In the genomic region with DNA sequence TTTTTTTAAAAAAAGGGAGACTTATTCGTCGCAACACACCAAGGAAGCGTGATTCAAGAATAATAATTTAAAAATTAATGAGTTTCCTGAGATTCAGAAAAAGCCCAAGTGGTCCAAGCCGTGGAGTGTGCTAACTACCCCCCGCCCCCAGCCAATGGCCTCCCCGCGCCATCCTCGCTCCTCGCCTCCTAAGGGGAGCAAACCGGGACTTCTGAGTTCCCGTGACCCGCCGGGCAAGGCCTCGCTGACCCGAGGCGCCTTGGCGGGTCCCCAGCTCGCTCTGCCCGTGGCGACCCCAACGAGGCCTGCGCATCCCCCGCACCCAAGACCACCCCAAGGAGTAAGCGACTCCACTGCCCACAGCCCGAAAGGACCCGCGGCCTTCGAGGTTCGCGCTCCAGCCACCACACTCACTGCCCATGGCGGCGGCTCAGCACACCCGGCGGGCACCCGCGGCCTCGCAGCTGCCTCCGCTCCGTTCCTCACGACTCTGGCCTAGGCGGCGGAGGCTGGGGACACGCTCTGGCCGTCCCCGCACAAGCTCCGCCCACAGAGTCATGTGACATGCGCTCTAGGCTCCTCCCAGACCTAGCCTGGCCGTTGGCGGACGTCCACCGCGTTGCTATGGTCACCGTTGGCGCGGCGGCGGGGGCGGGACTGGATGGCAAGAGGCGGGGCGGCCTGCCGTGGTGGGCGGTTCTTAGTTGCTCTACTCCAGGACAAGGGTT, we compare ENCODE assay signal across 8 mouse cellular contexts. TPM values are rescaled to one million over a fixed set of nuclear protein-coding genes. Genes with fewer than 3 reads are reported as not detected.
A peak's percentile ranks its signal among the peaks of the same experiment; 100 is the strongest.
DNase-seq lines count a peak whose midpoint lies in the region; ATAC-seq and TF ChIP-seq lines count a peak whose summit lies in the region.

A gene (minus strand): TSS at position 590 of the 728 bp plus-strand sequence.

- H3K27ac ChIP-seq in cortical plate, adult 2 months (ENCODE audit: insufficient read depth, low read length) = peak within 1 kb of the TSS; percentile 79

- no peak for TF ChIP-seq CTCF in cortical plate, adult 2 months (IDR thresholded peaks at IDR 0.05; ENCODE audit: extremely low read depth, insufficient read depth, low read length)

- peaks cover 4% of the 10 kb centered on the region for H3K4me1 ChIP-seq in cortical plate, adult 2 months (ENCODE audit: control insufficient read depth, insufficient read depth, low read length)
- H3K4me1 ChIP-seq in megakaryocyte, embryonic 14.5 days = peaks cover 23% of the 10 kb centered on the region

- peak; percentile 98 for DNase-seq in gastrocnemius, adult 8-10 months (ENCODE audit: low spot score in 2 of 2)
- DNase-seq in hindlimb bud, embryonic 11.5 days (ENCODE audit: extremely low spot score, low read depth, low spot score) = peak; percentile 80
- DNase-seq in left cerebral cortex, adult 8-10 months (ENCODE audit: low spot score in 2 of 2) = peak; percentile 97 to 99
- peak; percentile 99 for DNase-seq in right cerebral cortex, postnatal 10 days (ENCODE audit: low spot score in 2 of 2)
- DNase-seq in urinary bladder, postnatal 25 days (ENCODE audit: low spot score) = peak; percentile 100

- TF ChIP-seq POLR2A in cortical plate, adult 2 months (IDR thresholded peaks at IDR 0.05; ENCODE audit: extremely low read depth, insufficient read depth, low read length) = peak; percentile 97

- peaks cover 21% of the 10 kb centered on the region for H3K36me3 ChIP-seq in megakaryocyte, embryonic 14.5 days (replicated peaks; ENCODE audit: low read length)

- ATAC-seq in activated CD4-positive, CD25-positive, alpha-beta regulatory T cell, adult 4 months = peak; percentile 99

- no peaks in the 10 kb centered on the region for H3K9me3 ChIP-seq in megakaryocyte, embryonic 14.5 days

- peak within 1 kb of the TSS; percentile 67 for H3K4me3 ChIP-seq in cortical plate, adult 2 months (ENCODE audit: insufficient read depth, low read length)
- peak within 1 kb of the TSS; percentile 97 for H3K4me3 ChIP-seq in megakaryocyte, embryonic 14.5 days (replicated peaks)

- H3K27me3 ChIP-seq in megakaryocyte, embryonic 14.5 days (replicated peaks) = peaks cover 3% of the 10 kb centered on the region

RNA-seq across cellular contexts. Expression of the gene that starts here (rescaled TPM):
- polyA plus RNA-seq in activated CD4-positive, CD25-positive, alpha-beta regulatory T cell, adult 4 months (2017; shearing (Covaris generic)) = 10 to 100 TPM; 13.4 to 14.8 TPM
- 171 and 187 TPM in 2 replicates for polyA plus RNA-seq in cortical plate, adult 2 months (2012; rRNA removed)
- 10 to 100 TPM; 30.9 to 34.1 (median 33.6) TPM for total RNA-seq in gastrocnemius, adult 8-10 months (2022)
- 10 to 100 TPM; 78.9 to 85.8 (median 83.9) TPM for total RNA-seq in left cerebral cortex, adult 8-10 months (2022)
- 0.56 TPM in 1 of 2 replicates, not detected in the other for polyA plus RNA-seq in megakaryocyte, embryonic 14.5 days (2012; ENCODE audit: insufficient read depth, low replicate concordance)

Comparison
In these comparisons a context has a peak if more than half of its experiments do, and no peak if none do; other contexts are left out.
1. Peak in every context shown above with its lines: DNase-seq, ATAC-seq, H3K4me3 ChIP-seq and H3K27ac ChIP-seq.
2. RNA of the gene that starts here (polyA plus RNA-seq): 171 to 187 TPM in cortical plate, adult 2 months; 13.4 to 14.8 TPM in activated CD4-positive, CD25-positive, alpha-beta regulatory T cell, adult 4 months and 0.56 TPM in megakaryocyte, embryonic 14.5 days; every median in the first group is over 10 times any median in the second.